Mouse (Mus musculus) ovary, postnatal 10 days (tissue): Measurements from ENCODE around the gene Xrcc4.
"Not testable (repeated sequence)": the region's sequence is repeated elsewhere in the genome, so short reads cannot be mapped to it uniquely, and the experiment has no call there.

ENCODE experiments used
- DNase-seq: peaks from one replicate; pipeline ENCODE4 v3.0.0; 2022; ENCODE audit warnings: low spot score

The Xrcc4 gene

GRCm38 (mm10) chr13:89812169-89812568 is 277.2 kb downstream of the Xrcc4 start:
- DNase-seq, result no peak

- DNase-seq, result no peak
Observed at GRCm38 (mm10) chr13:89809024-89809423, 280.4 kb downstream of the Xrcc4 start.

- no peak for DNase-seq
Observed at GRCm38 (mm10) chr13:89801901-89802300, 287.5 kb downstream of the Xrcc4 start.

- DNase-seq, result no peak
Observed at GRCm38 (mm10) chr13:89797721-89798120, 291.7 kb downstream of the Xrcc4 start.

- DNase-seq, result no peak
Observed at GRCm38 (mm10) chr13:89791475-89791874, 297.9 kb downstream of the Xrcc4 start.

GRCm38 (mm10) chr13:89782886-89783285 is 306.5 kb downstream of the Xrcc4 start:
- DNase-seq, result no peak

GRCm38 (mm10) chr13:89780276-89780675 is 309.1 kb downstream of the Xrcc4 start:
- no peak for DNase-seq

GRCm38 (mm10) chr13:89779208-89779911 is 310.0 kb downstream of the Xrcc4 start:
- peak; percentile 15 for DNase-seq

- DNase-seq, result no peak
Observed at GRCm38 (mm10) chr13:89777764-89778163, 311.6 kb downstream of the Xrcc4 start.

- DNase-seq, result no peak
Observed at GRCm38 (mm10) chr13:89777146-89777545, 312.3 kb downstream of the Xrcc4 start.

- no peak for DNase-seq
Observed at GRCm38 (mm10) chr13:89766551-89766950, 322.9 kb downstream of the Xrcc4 start.

- no peak for DNase-seq
Observed at GRCm38 (mm10) chr13:89765966-89766365, 323.4 kb downstream of the Xrcc4 start.

GRCm38 (mm10) chr13:89762339-89762738 is 327.1 kb downstream of the Xrcc4 start:
- no peak for DNase-seq

- DNase-seq, result no peak
Observed at GRCm38 (mm10) chr13:89756347-89756746, 333.1 kb downstream of the Xrcc4 start.

- not testable (repeated sequence) for DNase-seq
Observed at GRCm38 (mm10) chr13:89750562-89750961, 338.8 kb downstream of the Xrcc4 start.

- DNase-seq, result no peak
Observed at GRCm38 (mm10) chr13:89743201-89743600, 346.2 kb downstream of the Xrcc4 start.

- DNase-seq, result no peak
Observed at GRCm38 (mm10) chr13:89742686-89743200, 346.7 kb downstream of the Xrcc4 start.

- DNase-seq, result peak; percentile 24
Observed at GRCm38 (mm10) chr13:89741766-89742685, 347.4 kb downstream of the Xrcc4 start, which contains the start of gene Vcan. Gene Vcan (minus strand): TSS chr13:89742509.

GRCm38 (mm10) chr13:89741116-89741551 is 348.3 kb downstream of the Xrcc4 start:
- peak; percentile 21 for DNase-seq

- DNase-seq, result peak; percentile 49
Observed at GRCm38 (mm10) chr13:89740243-89741115, 348.9 kb downstream of the Xrcc4 start.

GRCm38 (mm10) chr13:89739696-89740242 is 349.6 kb downstream of the Xrcc4 start:
- DNase-seq, result no peak
